Mouse (Mus musculus) midbrain, embryonic 11.5 days (tissue): ENCODE data around the gene Slc9a8. TPM values are rescaled to one million over a fixed set of nuclear protein-coding genes. Genes with fewer than 3 reads are reported as not detected.

Source experiments
- ATAC-seq: fragments of 200-750 bp; cut with Nextera tagmentation; 2 replicates; pipeline ENCODE4 v1.8.0; 2017; ENCODE audit warnings: moderate TSS enrichment, moderate library complexity; ENCODE audit not compliant: low FRiP score
- DNase-seq: peaks from one replicate; pipeline ENCODE4 v3.0.0; 2015; ENCODE audit warnings: low spot score; ENCODE audit errors: missing footprints
- H3K27ac ChIP-seq: fragments of 300-500 bp; sonication (generic); 2 replicates; pipeline ENCODE4 v1.5.1; 2014; ENCODE audit warnings: low read depth, low read length
- H3K27me3 ChIP-seq: fragments of 300-500 bp; sonication (generic); 2 replicates; pipeline ENCODE4 v1.6.1; 2014; ENCODE audit warnings: mild to moderate bottlenecking, low read length, moderate library complexity, mixed read lengths; ENCODE audit not compliant: control insufficient read depth, insufficient read depth
- H3K36me3 ChIP-seq: fragments of 300-500 bp; sonication (generic); 2 replicates; pipeline ENCODE4 v1.6.1; 2014; ENCODE audit warnings: mild to moderate bottlenecking, low read length, moderate library complexity, mixed read lengths; ENCODE audit not compliant: control insufficient read depth, insufficient read depth
- H3K4me1 ChIP-seq: fragments of 300-500 bp; sonication (generic); 2 replicates; pipeline ENCODE4 v1.6.1; 2014; ENCODE audit warnings: low read length; ENCODE audit not compliant: control insufficient read depth, insufficient read depth
- H3K4me2 ChIP-seq: fragments of 300-500 bp; sonication (generic); 2 replicates; pipeline ENCODE4 v1.6.1; 2014; ENCODE audit warnings: mild to moderate bottlenecking, moderate library complexity
- H3K4me3 ChIP-seq: fragments of 300-500 bp; sonication (generic); 2 replicates; pipeline ENCODE4 v1.5.1; 2014; ENCODE audit warnings: low read depth, low read length
- H3K9ac ChIP-seq: fragments of 300-500 bp; sonication (generic); 2 replicates; pipeline ENCODE4 v1.6.1; 2014; ENCODE audit warnings: low read length
- H3K9me3 ChIP-seq: fragments of 300-500 bp; sonication (generic); 2 replicates; pipeline ENCODE4 v1.6.1; 2016; ENCODE audit warnings: low read length; ENCODE audit not compliant: control insufficient read depth
- WGBS: fragments of 180-500 bp; shearing (Covaris S2); extraction: QIAGEN DNeasy Blood & Tissue Kit; methylation state at CpG from one replicate; pipeline ENCODE4 v1.1.7; 2014; 5-methylcytosine and 5-hydroxymethylcytosine counted together
- polyA plus RNA-seq: library from polyadenylated mRNA; unstranded; fragments of >200 nt; fragmentation: Nextera tagmentation; extraction: Ambion mirVana; gene quantifications from 2 replicates; pipeline ENCODE4 v1.2.1, GENCODE M21; 2014

Gene Slc9a8
- polyA plus RNA-seq, 1 experiment from 2014 or later = 15.1 TPM

GRCm38 (mm10) chr2:167476762-167477161 is 55.2 kb downstream of the Slc9a8 start:
- peaks cover 20% of the 10 kb centered on the region for H3K36me3 ChIP-seq
- ATAC-seq = no peak

GRCm38 (mm10) chr2:167478128-167478527 is 56.6 kb downstream of the Slc9a8 start:
- no peak for DNase-seq
- no peak overlapping the region for H3K4me3 ChIP-seq
- no peak overlapping the region for H3K4me2 ChIP-seq
- no peak overlapping the region for H3K9ac ChIP-seq
- no peaks in the 10 kb centered on the region for H3K9me3 ChIP-seq
- H3K27ac ChIP-seq = no peak overlapping the region
- H3K27me3 ChIP-seq = no peaks in the 10 kb centered on the region
- no peak for ATAC-seq
- 49% methylated on average over 2 of the region's 2 CpGs for WGBS
- H3K36me3 ChIP-seq = peaks cover 15% of the 10 kb centered on the region
- no peaks in the 10 kb centered on the region; the same call in 1 of the 2 replicates for H3K4me1 ChIP-seq

More at GRCm38 (mm10) chr2:167476762-167477161, 55.2 kb downstream of the Slc9a8 start:
- Histone ChIP-seq H3K4me3 (no peak overlapping the region), H3K27ac (no peak overlapping the region), H3K4me2 (no peak overlapping the region), H3K4me1 (no peaks in the 10 kb centered on the region; the same call in 1 of the 2 replicates), H3K9me3 (no peaks in the 10 kb centered on the region), H3K9ac (no peak overlapping the region), H3K27me3 (no peaks in the 10 kb centered on the region)
- WGBS = 76% methylated on average over 4 of the region's 4 CpGs
- no peak for DNase-seq

- H3K27me3 ChIP-seq = no peaks in the 10 kb centered on the region
- H3K27ac ChIP-seq = no peak overlapping the region
- no peak overlapping the region for H3K4me2 ChIP-seq
- H3K4me1 ChIP-seq = no peaks in the 10 kb centered on the region; the same call in 1 of the 2 replicates
- no peak overlapping the region for H3K9ac ChIP-seq
- ATAC-seq (no peak), DNase-seq (no peak)
- WGBS = 97% methylated on average over 1 of the region's 1 CpGs
- H3K4me3 ChIP-seq = no peak overlapping the region
- H3K36me3 ChIP-seq = peaks cover 11% of the 10 kb centered on the region
- H3K9me3 ChIP-seq = no peaks in the 10 kb centered on the region
Measured at GRCm38 (mm10) chr2:167479501-167479900, 58.0 kb downstream of the Slc9a8 start.

- Histone ChIP-seq H3K4me2 (no peak overlapping the region), H3K4me3 (no peak overlapping the region), H3K9ac (no peak overlapping the region), H3K27me3 (no peaks in the 10 kb centered on the region), H3K27ac (no peak overlapping the region), H3K36me3 (peaks cover 8% of the 10 kb centered on the region), H3K4me1 (no peaks in the 10 kb centered on the region), H3K9me3 (no peaks in the 10 kb centered on the region)
- no peak for DNase-seq
- WGBS = 92% methylated on average over 4 of the region's 4 CpGs
- no peak for ATAC-seq
Measured at GRCm38 (mm10) chr2:167482681-167483080, 61.2 kb downstream of the Slc9a8 start.

- Histone ChIP-seq H3K9me3 (no peaks in the 10 kb centered on the region), H3K27me3 (no peaks in the 10 kb centered on the region), H3K4me1 (no peaks in the 10 kb centered on the region), H3K4me2 (no peak overlapping the region), H3K4me3 (no peak overlapping the region), H3K36me3 (peaks cover 8% of the 10 kb centered on the region), H3K27ac (no peak overlapping the region), H3K9ac (no peak overlapping the region)
- WGBS = 96% methylated on average over 27 of the region's 27 CpGs
- DNase-seq (no peak), ATAC-seq (no peak)
Measured at GRCm38 (mm10) chr2:167483081-167483826, 61.7 kb downstream of the Slc9a8 start.

- 94% methylated on average over 24 of the region's 24 CpGs for whole genome bisulfite sequencing
Measured at GRCm38 (mm10) chr2:167483827-167484410, 62.4 kb downstream of the Slc9a8 start.

GRCm38 (mm10) chr2:167484932-167485331 is 63.4 kb downstream of the Slc9a8 start:
- no peaks in the 10 kb centered on the region for H3K4me1 ChIP-seq
- WGBS = 95% methylated on average over 11 of the region's 11 CpGs
- ATAC-seq = no peak
- H3K27me3 ChIP-seq = no peaks in the 10 kb centered on the region
- no peak overlapping the region for H3K4me2 ChIP-seq
- H3K36me3 ChIP-seq = peaks cover 8% of the 10 kb centered on the region
- H3K9ac ChIP-seq = no peak overlapping the region
- DNase-seq = no peak
- no peak overlapping the region for H3K4me3 ChIP-seq
- H3K27ac ChIP-seq = no peak overlapping the region
- no peaks in the 10 kb centered on the region for H3K9me3 ChIP-seq

More at GRCm38 (mm10) chr2:167483827-167484410, 62.4 kb downstream of the Slc9a8 start:
- no peak overlapping the region for H3K4me3 ChIP-seq
- H3K9me3 ChIP-seq = no peaks in the 10 kb centered on the region
- H3K4me2 ChIP-seq = no peak overlapping the region
- peaks cover 8% of the 10 kb centered on the region for H3K36me3 ChIP-seq
- no peak overlapping the region for H3K27ac ChIP-seq
- H3K4me1 ChIP-seq = no peaks in the 10 kb centered on the region
- DNase-seq (no peak), ATAC-seq (no peak)
- H3K27me3 ChIP-seq = no peaks in the 10 kb centered on the region
- H3K9ac ChIP-seq = no peak overlapping the region

GRCm38 (mm10) chr2:167485501-167486377 is 64.2 kb downstream of the Slc9a8 start:
- Histone ChIP-seq H3K4me2 (no peak overlapping the region), H3K9ac (no peak overlapping the region), H3K36me3 (peaks cover 8% of the 10 kb centered on the region), H3K27me3 (no peaks in the 10 kb centered on the region), H3K4me1 (no peaks in the 10 kb centered on the region), H3K9me3 (no peaks in the 10 kb centered on the region), H3K27ac (no peak overlapping the region), H3K4me3 (no peak overlapping the region)
- WGBS = 90% methylated on average over 7 of the region's 7 CpGs
- DNase-seq = no peak
- ATAC-seq = no peak
